Mouse (Mus musculus) ES-Bruce4 (cell line): ENCODE measurements around the gene Sec24b. TPM values are rescaled to one million over a fixed set of nuclear protein-coding genes. Genes with fewer than 3 reads are reported as not detected.

Source experiments
- H3K27ac ChIP-seq: 2 replicates; pipeline ENCODE4 v1.5.1; 2012; ENCODE audit warnings: low read length, inconsistent platforms; ENCODE audit not compliant: insufficient read depth
- H3K27me3 ChIP-seq: 2 replicates; pipeline ENCODE4 v1.6.1; 2012; ENCODE audit warnings: mild to moderate bottlenecking, low read length, inconsistent platforms; ENCODE audit not compliant: control insufficient read depth, poor library complexity, insufficient read depth, severe bottlenecking
- H3K36me3 ChIP-seq: 2 replicates; pipeline ENCODE4 v1.6.1; 2012; ENCODE audit warnings: inconsistent platforms, mild to moderate bottlenecking, low read length, moderate library complexity; ENCODE audit not compliant: control insufficient read depth, poor library complexity, insufficient read depth, severe bottlenecking
- H3K4me1 ChIP-seq: one replicate; pipeline ENCODE4 v1.8.1; 2011; ENCODE audit warnings: low read length; ENCODE audit not compliant: control insufficient read depth, insufficient read depth
- H3K4me3 ChIP-seq: 2 replicates; pipeline ENCODE4 v1.5.1; 2011; ENCODE audit warnings: low read depth, mild to moderate bottlenecking, low read length
- H3K9ac ChIP-seq: 2 replicates; pipeline ENCODE4 v1.6.1; 2012; ENCODE audit warnings: low read depth, mild to moderate bottlenecking, inconsistent platforms; ENCODE audit not compliant: poor library complexity, severe bottlenecking
- H3K9me3 ChIP-seq: replicated peaks from 2 replicates; pipeline ENCODE4 v1.6.1; 2012; ENCODE audit warnings: mild to moderate bottlenecking, low read length, inconsistent platforms; ENCODE audit not compliant: control insufficient read depth, poor library complexity, insufficient read depth, severe bottlenecking
- CTCF ChIP-seq: IDR thresholded peaks from one replicate; pipeline ENCODE4 v1.8.1; 2011; ENCODE audit warnings: low read depth, low read length
- EP300 ChIP-seq: IDR thresholded peaks from 2 replicates; pipeline ENCODE4 v1.6.1; 2011; ENCODE audit warnings: low read depth, low read length; ENCODE audit not compliant: insufficient read depth
- POLR2A ChIP-seq: IDR thresholded peaks from one replicate; pipeline ENCODE4 v1.8.1; 2011; ENCODE audit warnings: low read length; ENCODE audit not compliant: insufficient read depth
- polyA plus RNA-seq: library from polyadenylated mRNA; stranded (reverse); fragments of >200 nt; gene quantifications from 2 replicates; pipeline ENCODE4 v1.2.4, GENCODE M21; 2011; ENCODE audit warnings: low read depth; ENCODE audit not compliant: missing spikeins, insufficient read depth, insufficient read length

The Sec24b gene
- polyA plus RNA-seq, 1 experiment, result 72.3 TPM

GRCm38 (mm10) chr3:130025556-130025955, 35.8 kb downstream of the Sec24b start:
- Histone ChIP-seq H3K36me3 (peaks cover 9% of the 10 kb centered on the region; the same call in 1 of the 2 replicates), H3K4me1 (no peaks in the 10 kb centered on the region), H3K9ac (no peak overlapping the region), H3K27ac (no peak overlapping the region), H3K4me3 (no peak overlapping the region), H3K9me3 (no peaks in the 10 kb centered on the region), H3K27me3 (no peaks in the 10 kb centered on the region)
- TF ChIP-seq EP300 (no peak), POLR2A (no peak), CTCF (no peak)

- H3K36me3 ChIP-seq, result peaks cover 2% of the 10 kb centered on the region
These were observed 48.4 kb downstream of the Sec24b start for GRCm38 (mm10) chr3:130012943-130013342.

GRCm38 (mm10) chr3:130011236-130011635, 50.1 kb downstream of the Sec24b start:
- Histone ChIP-seq H3K9ac (no peak overlapping the region), H3K36me3 (peaks cover 11% of the 10 kb centered on the region), H3K27me3 (no peaks in the 10 kb centered on the region), H3K9me3 (no peaks in the 10 kb centered on the region), H3K4me1 (no peaks in the 10 kb centered on the region), H3K4me3 (no peak overlapping the region), H3K27ac (no peak overlapping the region)
- TF ChIP-seq POLR2A, result no peak
- no peak for TF ChIP-seq EP300
- TF ChIP-seq CTCF, result no peak

More at GRCm38 (mm10) chr3:130012943-130013342, 48.4 kb downstream of the Sec24b start:
- TF ChIP-seq POLR2A (no peak), EP300 (no peak), CTCF (no peak)
- no peaks in the 10 kb centered on the region for H3K9me3 ChIP-seq
- no peaks in the 10 kb centered on the region for H3K27me3 ChIP-seq
- no peak overlapping the region for H3K27ac ChIP-seq
- no peak overlapping the region for H3K9ac ChIP-seq
- no peaks in the 10 kb centered on the region for H3K4me1 ChIP-seq
- no peak overlapping the region for H3K4me3 ChIP-seq

GRCm38 (mm10) chr3:130006141-130006540, 55.2 kb downstream of the Sec24b start:
- H3K4me3 ChIP-seq, result no peak overlapping the region
- H3K27me3 ChIP-seq, result no peaks in the 10 kb centered on the region
- no peak overlapping the region for H3K9ac ChIP-seq
- peaks cover 37% of the 10 kb centered on the region for H3K36me3 ChIP-seq
- TF ChIP-seq EP300 (no peak), CTCF (no peak), POLR2A (no peak)
- H3K27ac ChIP-seq, result no peak overlapping the region
- no peaks in the 10 kb centered on the region for H3K4me1 ChIP-seq
- no peaks in the 10 kb centered on the region for H3K9me3 ChIP-seq

- H3K27me3 ChIP-seq, result no peaks in the 10 kb centered on the region
- no peak overlapping the region for H3K9ac ChIP-seq
- H3K36me3 ChIP-seq, result peaks cover 31% of the 10 kb centered on the region
- H3K9me3 ChIP-seq, result no peaks in the 10 kb centered on the region
- no peaks in the 10 kb centered on the region for H3K4me1 ChIP-seq
- no peak overlapping the region for H3K27ac ChIP-seq
- H3K4me3 ChIP-seq, result no peak overlapping the region
- TF ChIP-seq POLR2A, result no peak
- no peak for TF ChIP-seq CTCF
- no peak for TF ChIP-seq EP300
These were observed 60.4 kb downstream of the Sec24b start for GRCm38 (mm10) chr3:130000926-130001325.

GRCm38 (mm10) chr3:129998526-129998925, 62.8 kb downstream of the Sec24b start:
- no peak overlapping the region for H3K27ac ChIP-seq
- H3K4me3 ChIP-seq, result no peak overlapping the region
- H3K4me1 ChIP-seq, result no peaks in the 10 kb centered on the region
- no peak overlapping the region for H3K9ac ChIP-seq
- no peak for TF ChIP-seq CTCF
- no peak for TF ChIP-seq POLR2A
- TF ChIP-seq EP300, result no peak
- H3K9me3 ChIP-seq, result no peaks in the 10 kb centered on the region
- H3K27me3 ChIP-seq, result no peaks in the 10 kb centered on the region
- peaks cover 35% of the 10 kb centered on the region for H3K36me3 ChIP-seq
